Mouse (Mus musculus): Measurements from ENCODE around the gene Tmigd1.

Gene Tmigd1

DNA sequence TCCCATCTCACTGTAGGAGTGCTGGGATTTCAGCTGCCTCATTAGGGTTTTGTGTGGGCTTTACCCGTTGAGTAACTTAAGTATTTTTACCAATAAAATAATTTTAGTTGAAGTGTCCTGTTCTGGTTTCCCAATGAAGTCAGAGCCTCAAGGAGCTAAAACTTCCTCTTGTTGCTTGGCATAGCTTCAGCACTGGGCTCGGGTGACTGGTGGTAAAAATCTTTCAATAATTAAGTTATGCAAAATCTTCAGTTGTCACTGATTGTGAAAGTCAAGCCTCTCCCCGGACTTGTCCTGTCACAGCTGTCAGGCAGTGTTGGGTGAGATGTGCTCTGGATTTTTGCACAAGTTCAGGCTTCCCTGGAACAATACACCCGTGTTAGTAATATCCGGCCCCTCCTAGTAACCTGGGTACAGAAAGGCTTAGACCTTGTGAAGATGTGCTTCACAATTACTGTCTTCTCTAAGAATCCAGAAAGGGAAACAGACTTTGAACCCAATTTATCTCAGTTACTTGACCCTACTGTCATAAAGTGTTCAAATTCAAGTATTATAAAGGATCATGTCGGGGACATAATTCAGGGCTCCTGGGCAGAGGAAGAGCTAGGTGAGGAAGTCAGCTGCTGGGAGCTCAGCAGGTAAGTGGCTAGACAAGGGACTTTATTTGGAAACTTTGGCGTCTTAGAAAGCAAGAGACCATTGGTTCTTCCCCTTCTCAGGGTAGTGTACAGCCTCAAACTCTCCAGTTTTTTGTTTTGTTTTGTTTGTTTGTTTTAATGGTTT lies at the start of gene Tmigd1:
TSS of gene Tmigd1 (plus strand) at position 581 of the 783 bp plus-strand sequence.
- DNase-seq, result no peak

DNA sequence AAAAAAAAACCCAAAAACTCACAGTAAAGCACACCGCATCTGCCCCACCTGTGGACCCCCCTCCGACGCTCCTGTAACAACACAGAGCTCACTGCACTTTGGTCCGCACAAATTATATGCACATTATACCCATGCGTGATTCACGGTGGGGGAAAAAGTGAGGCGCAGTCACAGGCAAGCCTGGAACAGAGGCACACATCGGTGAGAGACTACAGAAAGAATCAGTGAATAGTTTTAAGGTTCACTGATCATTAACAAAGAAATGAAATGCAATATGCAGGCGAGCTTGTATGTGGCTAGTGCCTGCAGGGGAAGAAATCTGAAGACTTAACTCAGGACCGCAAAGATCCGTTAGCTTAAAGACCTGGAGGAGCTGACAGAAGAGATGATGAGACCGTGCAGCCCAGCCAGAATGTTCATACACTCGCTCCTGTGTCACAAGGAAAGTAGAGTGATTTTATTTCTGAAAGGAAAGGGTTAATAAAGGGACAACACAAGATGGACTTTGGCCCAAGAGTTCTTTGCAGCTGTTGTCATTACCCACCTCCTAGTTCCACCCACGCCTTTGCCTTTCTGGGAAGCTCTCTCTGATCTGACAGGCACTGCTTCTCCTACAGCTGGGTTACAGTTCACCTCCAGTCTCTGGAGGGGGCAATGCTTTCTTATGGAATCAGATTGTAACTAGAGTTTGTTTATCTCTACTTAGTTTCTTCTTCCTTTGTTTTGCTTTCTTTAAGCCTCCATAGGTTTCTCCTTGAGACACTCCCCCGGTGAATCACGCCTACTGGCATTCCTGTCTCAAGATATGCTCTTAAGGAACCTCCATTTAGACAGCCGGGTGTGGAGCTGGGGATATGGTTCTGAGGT lies 47.3 kb upstream of the Tmigd1 start:
- DNase-seq, result no peak

DNA sequence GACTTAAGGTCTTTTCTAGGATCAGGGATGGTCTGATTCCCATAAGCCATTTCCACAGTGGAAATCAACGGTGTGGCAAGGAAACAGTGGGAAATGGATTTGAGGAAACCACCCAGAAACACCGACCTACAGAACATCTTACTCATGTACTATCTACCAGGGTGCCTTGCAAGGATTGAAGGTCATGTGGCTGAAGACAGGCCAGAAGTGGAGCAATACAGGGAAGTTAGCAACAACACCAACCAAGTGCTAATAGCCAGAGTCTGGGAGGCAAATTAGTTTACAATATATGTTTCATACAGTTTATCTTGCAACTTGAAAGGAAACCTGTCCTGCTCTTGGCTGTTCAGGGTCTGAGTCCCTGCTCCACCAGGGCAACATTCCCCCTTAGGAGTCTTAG lies 45.4 kb upstream of the Tmigd1 start:
- no peak for DNase-seq

DNA sequence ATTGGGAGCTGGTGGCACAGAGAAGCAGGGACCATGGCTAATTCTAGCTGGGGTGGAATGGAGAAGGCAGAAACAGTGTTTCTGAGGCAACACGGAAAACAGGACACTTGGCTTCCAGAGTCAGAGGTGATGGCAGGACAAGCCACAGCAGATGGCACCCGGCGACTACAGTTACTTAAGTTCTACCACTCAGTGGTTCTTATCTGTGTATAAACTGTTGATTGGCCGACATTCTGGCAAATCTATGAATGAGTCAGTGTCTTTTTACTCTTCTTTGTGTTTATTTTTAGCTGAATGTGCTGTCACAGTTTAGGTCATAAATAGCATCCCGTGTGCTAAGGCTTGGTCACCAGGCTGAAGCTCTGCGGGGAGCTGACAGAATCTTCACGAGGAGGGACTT lies 44.8 kb upstream of the Tmigd1 start:
- DNase-seq, result no peak

GRCm38 (mm10) chr11:76858781-76859180 lies 43.2 kb upstream of the Tmigd1 start:
- no peak for DNase-seq

DNA sequence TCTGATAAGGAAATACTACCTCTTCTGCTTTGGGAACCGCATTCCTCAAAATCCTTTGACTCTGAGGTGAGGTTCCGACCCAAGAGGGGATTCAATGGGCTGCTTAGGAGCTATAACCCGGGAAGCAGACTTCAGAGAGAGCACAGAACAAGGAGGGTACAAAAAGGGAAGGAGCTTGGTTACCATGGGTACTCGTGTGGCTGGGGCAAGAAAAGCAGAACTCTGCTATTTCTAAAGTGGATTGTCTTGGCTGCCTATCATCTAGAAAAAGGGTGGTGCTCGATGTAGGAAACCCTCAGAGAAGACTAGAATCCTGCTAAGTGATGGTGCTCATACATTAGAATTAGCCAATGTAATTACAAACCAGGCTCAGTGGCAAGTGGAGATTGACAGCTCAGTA lies 42.7 kb upstream of the Tmigd1 start:
- no peak for DNase-seq

DNA sequence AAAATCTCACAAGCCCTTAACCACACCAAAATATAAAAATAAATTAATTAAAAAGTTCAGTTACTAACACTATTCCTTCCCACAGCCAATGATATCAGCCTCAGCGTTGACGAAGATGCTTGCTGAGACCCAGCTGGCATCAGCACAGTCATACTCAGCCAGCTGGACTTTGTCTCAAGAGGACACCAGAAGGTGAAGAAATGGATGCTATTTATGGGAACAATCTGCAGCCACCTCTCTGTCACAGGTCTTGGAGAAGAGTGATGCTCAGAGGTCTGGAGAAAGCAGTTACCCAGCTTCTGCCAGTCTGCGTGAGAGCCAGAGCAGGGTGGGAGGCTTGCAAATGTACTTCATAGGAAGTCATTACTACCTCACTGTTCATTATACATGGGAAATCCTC lies 40.8 kb upstream of the Tmigd1 start:
- DNase-seq, result peak; percentile 31

DNA sequence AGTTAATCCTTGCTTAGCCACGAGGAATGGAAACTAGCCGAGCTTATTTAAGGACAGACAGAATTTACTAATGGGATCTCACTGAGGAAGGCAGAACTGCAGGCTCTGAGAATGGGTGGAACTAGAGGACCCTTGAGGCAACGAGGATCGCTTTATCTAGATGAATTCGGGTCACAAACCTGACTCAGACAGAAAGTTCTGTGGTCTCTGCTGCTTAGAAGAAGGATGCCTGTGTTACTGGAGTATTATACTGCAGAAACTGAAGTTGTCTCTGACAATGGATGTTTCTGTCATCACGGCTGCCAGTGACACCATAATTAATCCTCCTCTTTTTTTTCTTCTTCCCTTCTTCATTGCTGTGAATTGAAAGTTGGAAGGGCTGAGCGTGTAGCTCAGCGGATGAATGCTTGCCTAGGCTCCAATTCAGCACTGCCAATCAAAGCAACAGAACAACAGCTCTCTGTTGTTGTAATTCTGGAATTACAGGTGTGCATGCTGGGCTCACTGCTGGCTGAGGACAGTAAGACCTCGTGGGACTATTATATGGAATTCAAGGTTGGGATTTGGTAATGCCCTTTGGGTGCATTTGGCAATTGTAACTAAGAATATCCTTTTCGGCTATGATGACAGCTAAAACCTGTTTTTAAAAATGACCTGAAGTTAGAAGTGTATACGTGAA lies 29.3 kb upstream of the Tmigd1 start:
- DNase-seq, result no peak

GRCm38 (mm10) chr11:76873865-76874264 lies 28.1 kb upstream of the Tmigd1 start:
- DNase-seq, result no peak

GRCm38 (mm10) chr11:76874766-76875165 lies 27.2 kb upstream of the Tmigd1 start:
- no peak for DNase-seq

- DNase-seq, result no peak
These were observed 22.1 kb upstream of the Tmigd1 start for GRCm38 (mm10) chr11:76879816-76880215.

DNA sequence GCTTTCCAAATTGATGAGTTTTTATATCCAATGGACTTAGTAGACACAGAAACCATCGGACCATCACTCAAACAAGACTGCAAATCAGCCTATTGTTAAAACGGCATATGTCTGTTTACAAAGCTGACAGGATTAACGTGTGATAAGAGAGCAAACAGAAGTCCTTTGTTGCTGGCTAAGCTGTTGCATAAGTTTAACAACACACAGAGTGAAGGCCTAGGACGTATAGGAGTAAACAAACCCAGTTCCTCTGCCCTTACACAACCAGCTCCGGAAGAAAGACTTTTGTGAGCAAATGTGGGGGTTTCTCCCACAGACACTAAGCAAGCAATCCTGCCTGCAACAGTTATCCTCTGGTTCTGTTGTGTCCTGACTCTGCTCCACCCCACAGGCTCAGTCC lies 17.5 kb upstream of the Tmigd1 start:
- DNase-seq, result no peak

DNA sequence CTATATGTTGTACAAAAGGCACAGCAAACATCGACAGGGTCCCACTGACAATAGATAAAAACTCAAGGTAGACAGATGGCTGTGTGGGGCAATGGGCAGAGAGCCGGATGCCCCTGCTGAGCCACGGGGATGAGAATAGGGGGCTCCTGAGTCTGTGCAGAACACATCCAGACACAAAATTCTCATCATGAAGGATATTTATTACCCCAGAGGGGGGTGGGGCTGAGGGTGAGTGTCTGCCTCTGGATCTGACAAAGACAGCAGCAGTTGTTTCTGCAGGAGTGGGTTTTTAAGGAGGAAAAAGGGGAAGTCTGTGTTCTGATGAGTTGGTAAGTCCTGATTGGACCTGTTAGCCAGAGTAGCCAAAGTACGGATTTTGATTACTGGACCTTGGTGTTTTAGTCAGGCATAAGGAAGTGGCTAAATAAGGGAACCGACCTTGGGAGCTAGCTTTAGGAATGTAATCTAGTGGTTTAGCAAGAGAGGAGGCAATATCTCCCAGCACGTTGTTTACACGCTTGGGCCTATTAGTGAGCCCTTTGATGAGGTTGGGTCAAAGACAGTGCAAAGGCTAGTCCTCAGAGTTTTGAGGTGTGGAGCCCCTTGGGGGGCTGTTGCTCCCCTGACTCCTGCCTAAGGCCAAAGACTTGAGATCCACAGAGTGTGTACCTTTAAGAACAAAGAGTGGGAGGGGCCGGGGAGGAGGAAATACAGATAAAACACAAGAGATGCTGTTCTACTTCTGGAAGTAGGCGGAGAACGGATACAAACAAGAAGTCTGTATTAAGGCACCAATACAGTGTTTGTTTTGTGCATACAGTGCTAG lies 12.4 kb upstream of the Tmigd1 start:
- DNase-seq, result no peak

DNA sequence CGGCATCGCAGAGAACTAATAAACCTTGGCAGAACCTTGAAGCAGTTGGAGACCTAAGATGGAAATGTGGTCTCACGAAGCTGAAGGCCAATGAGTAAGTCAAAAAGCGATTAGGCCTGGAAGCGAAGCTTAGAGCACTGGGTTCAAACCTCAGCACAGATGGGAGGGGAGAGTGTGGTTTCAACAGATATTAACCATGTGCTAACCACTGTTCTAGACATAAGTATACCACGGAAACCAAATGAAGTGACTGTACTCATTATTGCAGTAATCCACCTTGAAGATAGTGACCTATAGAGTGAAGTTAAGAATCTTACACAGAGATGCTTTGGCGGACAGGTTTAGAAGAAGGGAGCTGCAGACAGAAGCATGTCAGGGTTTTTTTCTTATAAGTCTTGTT lies 10.8 kb upstream of the Tmigd1 start:
- DNase-seq, result no peak

DNA sequence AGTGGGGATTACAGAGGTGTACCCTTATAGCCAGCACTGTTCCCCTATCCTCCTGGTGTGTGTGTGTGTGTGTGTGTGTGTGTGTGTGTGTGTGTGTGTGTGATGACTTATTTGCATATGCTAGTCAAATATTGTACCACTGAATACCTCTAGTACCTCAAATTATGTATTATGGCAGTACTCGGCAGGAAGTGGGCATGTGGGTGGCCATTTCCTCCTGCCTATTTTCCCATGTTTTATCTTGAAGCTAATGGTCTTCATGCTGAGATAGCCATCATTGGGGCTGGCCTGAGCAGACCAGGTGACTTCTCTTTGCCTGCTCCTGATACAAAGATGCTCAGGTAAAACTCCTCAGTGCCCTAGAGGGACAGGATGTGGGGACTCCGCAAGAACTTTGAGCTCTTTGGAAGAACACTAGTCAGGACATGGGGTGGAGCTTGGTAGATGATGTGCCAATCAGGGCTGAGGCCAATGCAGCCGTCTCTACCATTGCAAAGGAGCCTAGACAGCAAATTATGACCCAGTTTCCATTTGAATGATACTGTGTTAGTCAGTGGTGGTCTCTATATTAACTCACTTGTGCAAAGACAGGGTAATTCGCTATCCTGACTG lies 10.1 kb upstream of the Tmigd1 start:
- no peak for DNase-seq

- DNase-seq, result no peak
These were observed 9.0 kb upstream of the Tmigd1 start for GRCm38 (mm10) chr11:76892972-76893371.

DNA sequence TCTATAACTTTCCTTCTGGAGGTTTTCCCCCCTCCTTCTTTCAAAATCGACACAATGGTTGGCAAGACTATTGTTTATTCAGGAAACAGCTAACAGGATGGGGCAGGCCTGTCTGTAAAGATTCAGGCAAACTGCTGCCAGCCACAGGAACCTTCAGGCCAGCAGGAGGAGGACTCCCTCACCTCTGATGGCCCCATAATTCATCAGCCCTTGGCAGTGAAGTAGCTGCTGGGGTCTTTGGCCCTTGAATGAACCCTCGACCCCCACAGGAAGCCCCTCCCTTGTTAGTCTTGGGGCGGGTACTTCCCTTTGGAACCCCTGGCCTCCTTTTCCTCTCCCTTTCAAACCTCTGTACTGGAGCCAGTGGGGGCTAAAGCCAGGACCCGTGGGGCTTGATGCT lies 8.4 kb upstream of the Tmigd1 start:
- DNase-seq, result no peak

GRCm38 (mm10) chr11:76894240-76894639 lies 7.7 kb upstream of the Tmigd1 start:
- DNase-seq, result peak; percentile 53

GRCm38 (mm10) chr11:76896360-76896759 lies 5.6 kb upstream of the Tmigd1 start:
- DNase-seq, result no peak

- DNase-seq, result no peak
These were observed 4.8 kb upstream of the Tmigd1 start for GRCm38 (mm10) chr11:76897126-76897525.

GRCm38 (mm10) chr11:76897871-76898270 lies 4.1 kb upstream of the Tmigd1 start:
- no peak for DNase-seq

DNA sequence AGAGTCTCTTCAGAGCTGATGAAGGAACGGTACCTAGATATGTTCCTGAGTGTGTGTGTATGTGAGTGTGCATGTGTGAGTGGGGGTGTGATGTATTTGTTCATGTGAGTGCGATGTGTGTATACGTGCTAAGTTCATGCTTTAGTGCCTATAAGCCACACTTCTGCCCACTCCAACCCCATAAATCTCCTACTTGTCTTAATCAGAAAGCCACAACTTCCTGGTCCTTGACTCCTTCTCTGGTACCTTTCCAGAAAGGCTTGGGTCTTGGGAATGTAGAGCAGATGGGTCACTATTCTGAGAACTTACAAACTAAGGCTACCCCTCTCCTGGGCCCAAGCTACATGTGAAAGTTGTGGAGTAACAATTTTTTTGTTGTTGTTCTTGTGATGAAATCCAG lies 3.2 kb upstream of the Tmigd1 start:
- no peak for DNase-seq

Measured in cerebellum, adult 11 months (tissue).